Mouse (Mus musculus): ENCODE measurements around the gene B4galt2.

B4galt2 gene

DNA sequence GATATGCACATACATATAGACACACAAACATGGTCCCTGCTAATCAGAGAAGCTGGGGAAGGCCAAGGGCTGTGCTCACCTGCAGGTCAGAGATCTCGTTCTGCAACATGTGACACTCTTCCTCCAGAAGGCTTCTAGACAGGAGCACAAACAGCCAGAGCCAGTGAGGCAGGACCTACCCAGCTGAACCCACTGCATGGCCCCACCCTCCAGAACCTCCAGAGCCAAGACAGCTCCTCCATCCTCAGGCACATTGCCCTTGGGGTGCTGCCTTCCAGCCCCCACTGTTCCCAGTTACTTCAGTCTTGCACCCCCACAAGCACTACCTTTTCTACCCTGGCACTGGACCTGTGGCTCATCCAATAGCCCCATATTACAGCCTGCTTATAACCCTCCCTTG lies 12.8 kb downstream of the B4galt2 start:
- no peak for DNase-seq (ENCODE audit: low spot score in 2 of 2)

- DNase-seq (ENCODE audit: low spot score in 2 of 2) = no peak
Measured at GRCm38 (mm10) chr4:117869317-117869716, 14.0 kb downstream of the B4galt2 start.

- DNase-seq (ENCODE audit: low spot score in 2 of 2) = peak; percentile 15 to 45
Measured at GRCm38 (mm10) chr4:117867823-117868222, 15.5 kb downstream of the B4galt2 start.

DNA sequence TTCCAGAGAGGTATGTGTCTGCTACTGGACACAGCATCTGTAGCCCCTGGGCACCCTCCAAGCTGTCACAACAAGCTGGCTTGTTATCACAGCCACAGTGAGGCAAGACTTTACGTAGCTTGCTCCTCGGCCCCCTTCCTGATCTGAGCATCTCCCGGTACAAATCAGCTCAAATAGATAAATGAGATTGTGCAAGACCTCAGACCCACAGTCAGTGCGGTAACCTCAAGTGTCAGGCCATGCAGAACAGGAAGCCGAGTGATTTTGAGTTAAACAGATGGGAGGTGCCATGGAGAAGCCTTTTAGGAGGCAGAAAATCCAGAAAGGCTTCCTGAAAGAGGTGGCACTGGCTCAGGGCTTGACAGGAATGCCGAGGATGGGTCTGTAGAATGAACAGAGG lies 16.3 kb downstream of the B4galt2 start:
- DNase-seq (ENCODE audit: low spot score in 2 of 2) = no peak

DNA sequence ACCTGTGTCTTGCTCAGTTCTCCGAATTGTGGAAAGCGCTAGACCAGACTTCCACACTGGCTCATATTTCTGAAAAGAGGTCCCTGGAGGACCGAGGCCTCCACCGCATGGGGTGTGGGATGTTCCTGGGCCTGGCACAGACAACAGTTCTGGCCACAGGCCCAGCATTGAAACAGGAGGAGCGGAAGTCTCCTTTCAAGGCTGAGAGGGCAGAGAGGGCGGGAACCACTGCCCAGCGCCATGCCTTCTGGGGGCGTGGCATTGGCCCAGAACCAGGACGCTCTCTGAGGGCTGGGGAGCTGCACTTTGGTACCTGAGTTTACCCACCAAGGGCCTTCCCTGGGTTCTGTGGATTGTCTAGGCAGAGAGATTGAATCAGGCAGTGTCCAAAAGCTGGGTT lies 17.2 kb downstream of the B4galt2 start:
- peak; percentile 42 to 55 for DNase-seq (ENCODE audit: low spot score in 2 of 2)

DNA sequence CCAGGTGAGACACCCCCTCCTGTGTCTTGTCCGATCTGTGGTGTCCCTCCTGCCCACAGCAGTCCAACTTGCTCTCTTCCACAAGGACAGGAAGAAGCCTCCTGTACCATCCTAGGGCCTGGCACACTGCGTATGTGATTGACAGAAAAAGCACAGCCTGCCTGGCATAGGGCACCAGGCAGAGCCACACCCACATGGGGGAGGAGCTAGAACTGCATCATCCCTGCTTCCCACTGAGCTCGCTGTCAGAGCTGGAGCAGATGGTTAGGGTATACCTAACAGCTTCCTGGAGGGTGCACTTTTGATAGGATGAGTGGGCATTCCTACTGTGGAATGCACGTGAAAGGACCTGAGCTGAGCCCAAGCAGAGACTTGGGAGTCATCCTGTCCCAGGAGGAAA lies 20.5 kb downstream of the B4galt2 start:
- peak in 1 of 2 experiments; percentile 21 for DNase-seq (ENCODE audit: low spot score in 2 of 2)

DNA sequence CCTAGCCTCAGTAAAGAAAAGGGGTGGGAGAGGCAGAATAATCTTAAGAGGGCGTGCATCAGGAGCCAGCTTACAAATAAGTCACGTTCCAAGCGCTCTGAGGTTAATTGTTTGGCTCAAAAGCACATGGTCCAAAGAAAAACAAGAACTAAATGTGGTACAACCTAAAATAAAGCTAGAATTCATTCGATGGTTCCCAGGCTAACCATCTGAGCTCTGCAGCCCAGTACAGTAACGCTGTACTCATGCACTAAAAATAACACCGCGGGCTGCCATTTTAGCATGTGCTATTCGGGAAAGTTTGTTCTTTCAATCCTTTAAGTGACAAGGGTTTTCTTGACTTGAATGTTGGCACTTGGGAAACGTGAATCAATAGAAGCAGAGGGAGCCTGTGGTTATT lies 22.7 kb downstream of the B4galt2 start:
- DNase-seq (ENCODE audit: low spot score in 2 of 2) = no peak

DNA sequence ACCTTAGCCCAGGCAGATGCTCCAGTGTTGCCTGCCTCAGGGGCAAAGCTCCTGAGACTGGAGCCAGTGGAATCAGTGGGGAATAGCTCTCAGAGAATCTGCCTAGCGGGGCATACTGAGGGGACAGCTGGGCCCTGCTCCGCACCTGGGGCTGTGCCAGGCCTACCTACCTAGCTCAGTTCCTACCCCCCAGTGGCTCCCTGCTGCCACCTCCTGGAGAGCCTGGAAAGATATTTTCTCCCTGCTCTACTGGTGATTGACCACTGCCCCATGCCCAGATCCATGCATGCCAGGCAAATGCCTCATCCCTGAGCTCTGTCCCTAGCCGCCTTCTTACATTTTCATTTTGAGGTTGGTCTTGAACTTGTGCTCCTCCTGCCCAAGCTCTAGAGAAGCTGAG lies 24.5 kb downstream of the B4galt2 start:
- peak; percentile 32 to 43 for DNase-seq (ENCODE audit: low spot score in 2 of 2)

DNA sequence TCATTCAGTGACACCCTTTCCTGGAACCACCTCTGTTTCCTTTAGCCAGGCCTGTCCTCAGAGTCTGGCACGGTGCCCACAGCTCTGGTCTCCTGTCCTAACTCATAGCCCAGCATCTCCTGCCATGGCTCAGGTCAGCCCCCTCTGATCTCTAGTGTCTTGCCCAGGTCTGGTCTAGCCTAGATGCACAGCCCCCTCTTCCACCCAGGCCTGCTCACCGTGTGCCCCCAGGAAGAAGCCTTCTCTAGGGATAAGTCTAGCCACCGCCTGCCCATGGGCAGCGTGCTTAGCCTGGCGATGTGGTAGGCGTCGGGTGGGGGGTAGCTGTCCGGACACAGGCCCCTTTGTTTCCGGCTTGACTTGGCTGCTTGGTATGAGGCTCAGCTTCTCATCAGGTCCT lies 28.1 kb downstream of the B4galt2 start:
- DNase-seq (ENCODE audit: low spot score in 2 of 2) = no peak

DNA sequence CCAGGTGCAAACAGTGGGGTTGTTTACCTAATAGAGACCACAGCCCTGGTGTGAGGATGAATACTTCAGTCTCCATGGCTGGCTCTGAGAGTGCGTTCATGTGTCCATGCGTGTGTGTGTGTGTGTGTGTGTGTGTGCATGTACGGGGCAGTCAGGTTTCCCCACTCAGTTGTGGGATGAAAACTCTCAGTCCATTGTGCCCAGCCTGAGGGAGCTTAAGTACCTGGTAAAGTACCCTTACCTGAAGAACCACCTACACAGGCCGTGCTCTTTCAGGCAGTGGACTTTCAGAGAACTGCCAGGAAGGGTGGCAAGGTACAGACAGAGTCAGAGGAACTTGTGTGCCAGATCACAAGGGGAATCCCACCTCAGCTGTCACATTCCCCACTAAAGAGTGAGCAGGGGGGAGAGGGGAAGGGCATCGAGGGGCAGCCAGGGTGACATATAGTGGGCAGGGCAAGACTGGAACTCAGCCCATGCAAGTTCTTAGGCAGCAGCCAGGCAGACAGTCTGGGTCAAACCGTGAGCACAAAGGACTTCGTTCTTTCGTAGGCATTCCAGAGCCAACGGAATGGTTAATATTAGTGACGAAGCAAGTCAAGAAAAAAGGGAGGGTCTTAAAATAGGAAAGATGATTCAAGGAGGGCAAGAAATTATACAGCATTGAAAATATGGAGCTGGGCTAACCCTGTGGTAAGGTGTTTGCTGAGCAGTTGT lies 31.0 kb downstream of the B4galt2 start:
- DNase-seq (ENCODE audit: low spot score in 2 of 2) = no peak

DNA sequence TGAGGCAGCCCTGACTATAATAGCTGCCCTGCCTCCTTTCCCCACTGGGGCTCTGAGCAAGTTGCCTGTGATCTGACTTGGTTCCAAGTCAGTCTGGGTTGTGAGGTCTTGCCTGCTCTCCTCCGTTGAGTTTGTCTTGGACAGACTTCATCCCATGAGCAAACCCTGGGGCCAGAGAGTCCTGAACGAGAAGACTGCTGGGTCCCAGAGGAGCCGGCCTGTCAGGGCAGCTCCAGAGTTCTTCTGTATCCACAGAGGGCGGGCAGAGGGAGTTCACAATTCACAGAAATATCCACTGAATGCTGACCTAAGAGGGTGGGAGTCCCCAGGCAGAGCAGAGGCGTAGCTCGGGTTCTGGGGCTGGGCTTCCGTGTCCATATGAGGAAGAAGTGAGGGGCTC lies 32.4 kb downstream of the B4galt2 start:
- no peak for DNase-seq (ENCODE audit: low spot score in 2 of 2)

DNA sequence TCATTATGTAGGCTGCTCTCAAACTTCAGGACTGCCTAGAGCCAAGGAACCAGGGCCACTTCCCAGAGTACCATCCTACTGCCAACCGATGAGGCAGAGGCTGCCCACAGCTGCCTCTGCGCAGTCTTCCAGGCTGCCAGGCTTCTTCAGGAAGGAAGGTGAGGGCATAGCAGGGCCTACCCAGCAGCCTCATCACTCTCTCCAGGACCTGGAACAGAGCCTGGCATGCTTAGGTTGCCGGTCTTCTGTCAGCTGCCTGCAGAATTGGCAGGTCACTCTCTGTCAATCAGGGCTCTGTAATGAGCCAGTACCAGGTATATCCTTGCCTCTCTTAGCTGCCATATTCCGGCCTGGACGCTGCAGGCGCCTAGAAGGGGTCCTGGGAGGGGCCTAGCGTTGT lies 33.1 kb downstream of the B4galt2 start:
- no peak for DNase-seq (ENCODE audit: low spot score in 2 of 2)

- DNase-seq (ENCODE audit: low spot score in 2 of 2) = no peak
Measured at GRCm38 (mm10) chr4:117849506-117849905, 33.8 kb downstream of the B4galt2 start.

DNA sequence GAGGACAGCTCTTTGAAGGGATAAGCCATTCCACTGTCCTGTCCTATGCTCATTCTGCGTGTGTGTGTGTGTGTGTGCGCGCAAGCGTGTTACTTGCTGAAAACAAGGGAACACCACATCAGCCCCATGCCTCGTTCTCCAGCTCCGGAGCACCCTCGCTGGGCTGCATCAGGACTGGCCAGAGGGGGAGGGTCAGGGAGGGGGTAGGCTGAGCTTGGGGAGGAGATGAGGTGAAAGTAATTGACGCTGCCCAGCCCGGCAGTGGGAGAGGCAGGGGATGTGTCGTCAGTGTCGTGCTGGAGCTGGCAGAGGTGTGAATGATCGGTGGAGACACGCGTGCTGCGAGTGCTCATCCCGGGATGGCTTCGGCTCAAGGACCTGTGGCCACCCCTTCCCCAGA lies 34.2 kb downstream of the B4galt2 start:
- DNase-seq (ENCODE audit: low spot score in 2 of 2) = no peak

- DNase-seq (ENCODE audit: low spot score in 2 of 2) = no peak
Measured at GRCm38 (mm10) chr4:117847011-117847410, 36.3 kb downstream of the B4galt2 start.

GRCm38 (mm10) chr4:117846261-117846660 lies 37.0 kb downstream of the B4galt2 start:
- DNase-seq (ENCODE audit: low spot score in 2 of 2) = no peak

DNA sequence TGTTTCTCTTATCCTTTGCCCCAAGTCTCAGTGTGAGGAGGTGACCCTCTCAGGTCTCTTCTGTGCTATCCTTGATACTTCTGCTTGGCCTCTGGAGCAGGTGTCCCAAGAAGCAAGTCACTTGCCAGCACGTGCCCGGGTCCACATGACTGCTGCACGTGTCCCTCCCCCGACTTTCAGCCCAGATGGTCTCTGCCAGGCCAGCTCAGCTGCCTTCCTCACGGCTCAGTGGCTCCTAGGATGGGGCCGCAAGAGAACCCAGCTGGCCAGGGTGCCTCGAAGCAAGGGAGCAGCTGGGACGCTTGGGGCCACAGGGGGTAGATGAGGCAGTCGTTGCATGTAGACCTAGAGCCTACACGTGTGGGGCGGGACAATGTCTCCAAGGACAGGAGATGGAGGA lies 38.0 kb downstream of the B4galt2 start:
- DNase-seq (ENCODE audit: low spot score in 2 of 2) = no peak

GRCm38 (mm10) chr4:117844467-117844866 lies 38.8 kb downstream of the B4galt2 start:
- no peak for DNase-seq (ENCODE audit: low spot score in 2 of 2)

DNA sequence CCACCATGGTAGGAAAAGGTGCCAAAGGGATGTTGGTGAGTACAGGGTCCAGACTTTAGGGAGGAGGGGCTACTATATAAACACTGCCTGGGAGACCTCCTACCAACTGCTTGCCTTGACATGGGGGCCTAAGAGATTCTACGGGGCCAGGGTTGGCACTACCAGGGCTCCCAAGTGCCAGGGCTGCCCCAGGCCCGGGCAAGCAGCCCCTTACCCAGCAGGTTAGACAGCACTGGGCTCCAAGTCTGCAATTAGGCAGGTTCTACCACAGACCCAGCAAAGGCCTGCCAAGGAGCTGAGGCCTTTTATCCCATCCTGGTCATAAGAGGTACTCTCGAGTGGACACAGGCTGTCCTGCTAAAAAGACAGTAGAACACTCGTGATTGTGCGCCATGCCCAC lies 40.2 kb downstream of the B4galt2 start:
- no peak for DNase-seq (ENCODE audit: low spot score in 2 of 2)

GRCm38 (mm10) chr4:117841566-117841965 lies 41.7 kb downstream of the B4galt2 start:
- DNase-seq (ENCODE audit: low spot score in 2 of 2) = no peak

DNA sequence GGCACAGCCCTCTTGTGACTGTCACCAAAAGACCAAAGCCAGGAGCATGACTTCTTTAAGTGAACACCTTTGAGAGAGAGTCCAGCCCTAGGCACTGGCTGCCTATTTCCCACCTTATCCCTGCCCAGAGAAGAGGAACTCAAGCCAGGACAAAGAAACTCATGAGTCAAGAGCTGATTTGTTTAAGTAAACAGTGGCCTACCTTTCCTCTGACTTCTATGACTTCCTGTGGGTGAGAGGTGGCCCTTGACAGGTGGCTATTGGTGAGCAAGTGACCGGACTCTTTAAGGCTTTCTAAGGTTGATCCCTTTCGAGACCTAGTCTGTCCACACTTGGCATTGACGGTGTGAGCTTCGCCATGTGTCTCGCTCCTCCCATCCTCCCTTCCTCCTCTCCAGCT lies 42.5 kb downstream of the B4galt2 start:
- DNase-seq (ENCODE audit: low spot score in 2 of 2) = no peak

GRCm38 (mm10) chr4:117839366-117839765 lies 43.9 kb downstream of the B4galt2 start:
- DNase-seq (ENCODE audit: low spot score in 2 of 2) = no peak

- DNase-seq (ENCODE audit: low spot score in 2 of 2) = no peak
Measured at GRCm38 (mm10) chr4:117837271-117837670, 46.0 kb downstream of the B4galt2 start.

DNA sequence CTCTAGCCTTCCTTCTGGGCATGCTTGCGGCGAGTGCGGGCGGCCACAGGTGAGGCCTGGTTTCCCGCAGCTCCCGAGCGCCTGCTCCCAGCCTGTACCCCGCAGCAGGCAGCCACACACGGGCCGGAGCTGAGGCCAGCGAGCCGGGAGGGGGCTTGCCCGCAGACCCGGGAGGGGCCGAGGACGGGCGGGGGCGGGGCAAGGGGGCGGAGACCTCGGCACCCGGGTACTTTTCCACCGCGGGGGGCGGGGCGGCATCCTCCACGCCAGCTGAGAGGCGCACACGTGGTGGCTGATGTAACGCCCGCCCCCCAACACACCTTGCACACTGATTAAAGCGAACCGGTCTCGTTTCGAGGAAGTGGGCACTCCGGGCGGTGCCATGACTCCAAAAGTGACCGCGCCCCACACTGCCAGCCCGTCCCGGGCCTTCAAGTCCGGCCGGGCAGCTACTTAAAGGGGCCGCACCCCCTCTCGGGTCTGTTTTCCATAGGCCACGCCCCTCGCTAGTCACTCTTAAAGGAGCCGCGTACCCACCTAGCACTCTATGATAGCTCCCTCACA lies 47.0 kb downstream of the B4galt2 start:
- DNase-seq (ENCODE audit: low spot score in 2 of 2) = peak; percentile 76 to 82

Measured in spleen, postnatal 36 days (tissue).